Mouse (Mus musculus) G1E (cell line): ENCODE data around the gene Acot1. TPM values are rescaled to one million over a fixed set of nuclear protein-coding genes. Genes with fewer than 3 reads are reported as not detected.

Experiments
- ATAC-seq: 2 replicates; pipeline ENCODE4 v1.8.0; 2016; ENCODE audit warnings: mild to moderate bottlenecking; ENCODE audit not compliant: insufficient number of reproducible peaks, poor library complexity, low FRiP score, severe bottlenecking; ENCODE audit errors: extremely low read depth
- DNase-seq: peaks from one replicate; pipeline ENCODE4 v3.0.0; 2012; ENCODE audit warnings: low spot score
- H3K27me3 ChIP-seq: 2 replicates; pipeline ENCODE4 v1.6.1; 2012; ENCODE audit warnings: mild to moderate bottlenecking, low read length, inconsistent platforms; ENCODE audit not compliant: insufficient read depth
- H3K36me3 ChIP-seq: replicated peaks from 2 replicates; pipeline ENCODE3; 2012; ENCODE audit warnings: mild to moderate bottlenecking, inconsistent platforms
- H3K4me1 ChIP-seq: 2 replicates; pipeline ENCODE4 v1.6.1; 2012; ENCODE audit warnings: low read depth, low read length, inconsistent platforms, mixed read lengths; ENCODE audit not compliant: insufficient read depth
- H3K4me3 ChIP-seq: 2 replicates; pipeline ENCODE4 v1.5.1; 2012; ENCODE audit warnings: low read depth, mild to moderate bottlenecking, inconsistent platforms, low read length, moderate library complexity, mixed read lengths
- H3K9me3 ChIP-seq: replicated peaks from 2 replicates; pipeline ENCODE4 v1.6.1; 2012; ENCODE audit warnings: inconsistent platforms
- CTCF ChIP-seq: IDR thresholded peaks from 2 replicates; pipeline ENCODE4 v1.5.1; 2012; ENCODE audit warnings: low read depth, low read length, inconsistent platforms, mixed read lengths
- GATA1 ChIP-seq: IDR thresholded peaks from 2 replicates; pipeline ENCODE4 v1.6.1; 2012; ENCODE audit warnings: borderline replicate concordance, low read length, inconsistent platforms, mixed read lengths
- GATA2 ChIP-seq: IDR thresholded peaks from 2 replicates; pipeline ENCODE4 v1.6.1; 2012; ENCODE audit warnings: low read depth, low read length, inconsistent platforms, borderline replicate concordance
- POLR2AphosphoS5 ChIP-seq: IDR thresholded peaks from 2 replicates; pipeline ENCODE4 v1.6.1; 2012; ENCODE audit warnings: low read depth, low read length, inconsistent platforms; ENCODE audit not compliant: insufficient replicate concordance
- TAL1 ChIP-seq: conservative IDR thresholded peaks from 2 replicates; pipeline ENCODE4 v1.6.1; 2012; ENCODE audit warnings: low read depth, low read length, inconsistent platforms, mixed read lengths
- polyA plus RNA-seq: library from polyadenylated mRNA; stranded (reverse); fragments of >175 nt; gene quantifications from 2 replicates; pipeline ENCODE4 v1.2.3, GENCODE M21; 2012
- total RNA-seq, 2 experiments: library from RNA; stranded (forward) in 1 of 2; stranded (reverse) in 1 of 2; fragments of 200-1000 nt in 1 of 2; fragments of >200 nt in 1 of 2; fragmentation: Nextera tagmentation in 1 of 2; gene quantifications; 2 replicates each; pipeline ENCODE4 v1.2.3; 2014 to 2017

Gene Acot1
- total and polyA plus RNA-seq, 3 experiments, result 0.11 TPM; not detected in 2

DNA sequence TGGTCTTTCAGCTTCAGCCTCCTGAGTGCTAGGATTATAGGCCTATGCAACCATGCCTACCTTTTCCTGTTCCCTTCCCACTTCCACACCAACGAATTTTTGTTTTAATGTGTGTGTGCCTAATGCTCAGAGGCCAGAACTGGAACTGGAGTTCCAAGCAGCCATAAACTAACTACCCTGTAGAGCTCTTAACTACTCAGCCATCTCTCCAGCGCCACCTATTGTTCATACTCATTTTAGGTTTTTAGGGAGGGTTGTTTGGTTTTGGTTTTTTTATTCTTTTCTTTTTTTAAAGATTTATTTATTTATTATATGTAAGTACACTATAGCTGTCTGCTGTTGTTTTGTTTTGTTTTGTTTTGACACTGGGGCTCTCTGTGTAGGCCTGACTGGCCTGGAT, 51.7 kb downstream of the Acot1 start:
- no peaks in the 10 kb centered on the region for H3K36me3 ChIP-seq
- no peak for DNase-seq
- no peak for TF ChIP-seq POLR2AphosphoS5
- peak; percentile 38; the same call in 1 of the 2 replicates for TF ChIP-seq CTCF
- H3K9me3 ChIP-seq, result peaks cover 3% of the 10 kb centered on the region; the same call in 1 of the 2 replicates
- H3K27me3 ChIP-seq, result peaks cover 36% of the 10 kb centered on the region
- no peak overlapping the region for H3K4me3 ChIP-seq
- no peak; the same call in 1 of the 2 replicates for ATAC-seq
- H3K4me1 ChIP-seq, result peaks cover 3% of the 10 kb centered on the region

- DNase-seq (no peak), ATAC-seq (no peak)
- peaks cover 37% of the 10 kb centered on the region for H3K27me3 ChIP-seq
- H3K4me3 ChIP-seq, result no peak overlapping the region
- TF ChIP-seq GATA1 (no peak), CTCF (no peak), POLR2AphosphoS5 (no peak), TAL1 (no peak), GATA2 (no peak)
- peaks cover 3% of the 10 kb centered on the region; the same call in 1 of the 2 replicates for H3K9me3 ChIP-seq
- no peaks in the 10 kb centered on the region for H3K36me3 ChIP-seq
- peaks cover 3% of the 10 kb centered on the region for H3K4me1 ChIP-seq
These were observed 53.0 kb downstream of the Acot1 start for GRCm38 (mm10) chr12:84062336-84062735.

GRCm38 (mm10) chr12:84063228-84063627, 53.9 kb downstream of the Acot1 start:
- ATAC-seq, result no peak
- no peaks in the 10 kb centered on the region for H3K36me3 ChIP-seq
- no peak overlapping the region for H3K4me3 ChIP-seq
- H3K4me1 ChIP-seq, result peaks cover 3% of the 10 kb centered on the region
- TF ChIP-seq POLR2AphosphoS5 (no peak), CTCF (no peak), GATA1 (no peak), TAL1 (no peak), GATA2 (no peak)
- peaks cover 38% of the 10 kb centered on the region for H3K27me3 ChIP-seq
- H3K9me3 ChIP-seq, result peaks cover 3% of the 10 kb centered on the region; the same call in 1 of the 2 replicates
- DNase-seq, result no peak

GRCm38 (mm10) chr12:84063833-84064232, 54.5 kb downstream of the Acot1 start:
- Histone ChIP-seq H3K4me1 (peaks cover 3% of the 10 kb centered on the region), H3K4me3 (no peak overlapping the region), H3K9me3 (peaks cover 3% of the 10 kb centered on the region; the same call in 1 of the 2 replicates), H3K36me3 (no peaks in the 10 kb centered on the region), H3K27me3 (peaks cover 36% of the 10 kb centered on the region)
- DNase-seq (no peak), ATAC-seq (no peak)
- no peak for TF ChIP-seq POLR2AphosphoS5
- no peak for TF ChIP-seq GATA1

GRCm38 (mm10) chr12:84064621-84065020, 55.3 kb downstream of the Acot1 start:
- Histone ChIP-seq H3K36me3 (no peaks in the 10 kb centered on the region), H3K9me3 (peaks cover 3% of the 10 kb centered on the region; the same call in 1 of the 2 replicates), H3K27me3 (peaks cover 37% of the 10 kb centered on the region), H3K4me1 (peaks cover 3% of the 10 kb centered on the region), H3K4me3 (no peak overlapping the region)
- DNase-seq (no peak), ATAC-seq (no peak)
- TF ChIP-seq TAL1 (no peak), POLR2AphosphoS5 (no peak), GATA1 (no peak), CTCF (no peak), GATA2 (no peak)

GRCm38 (mm10) chr12:84067752-84068151, 58.5 kb downstream of the Acot1 start:
- no peak for DNase-seq
- Histone ChIP-seq H3K36me3 (no peaks in the 10 kb centered on the region), H3K4me1 (no peaks in the 10 kb centered on the region), H3K9me3 (peaks cover 3% of the 10 kb centered on the region; the same call in 1 of the 2 replicates), H3K4me3 (no peak overlapping the region), H3K27me3 (peaks cover 33% of the 10 kb centered on the region)
- ATAC-seq, result no peak
- no peak for TF ChIP-seq CTCF

Other genes with a start within 250 kb of the Acot1 start
- not detected in 2 replicates for gene Papln, start 245.9 kb upstream of the Acot1 start, total RNA-seq (2014; fragmentation: Nextera tagmentation)
- gene Papln, start 245.9 kb upstream of the Acot1 start, total RNA-seq (2017), result 0.05 and 0.06 TPM in 2 replicates
- gene Papln, start 245.9 kb upstream of the Acot1 start, polyA plus RNA-seq, result 0.03 and 0.07 TPM in 2 replicates
- 50.2 and 65.8 TPM in 2 replicates for gene Numb, start 87.6 kb upstream of the Acot1 start, total RNA-seq (2014; fragmentation: Nextera tagmentation)
- gene Numb, start 87.6 kb upstream of the Acot1 start, total RNA-seq (2017), result 52.8 and 58.1 TPM in 2 replicates
- 34.4 and 40.1 TPM in 2 replicates for gene Numb, start 87.6 kb upstream of the Acot1 start, polyA plus RNA-seq
- 25.8 and 30.6 TPM in 2 replicates for gene Riox1, start 58.9 kb upstream of the Acot1 start, total RNA-seq (2014; fragmentation: Nextera tagmentation)
- gene Riox1, start 58.9 kb upstream of the Acot1 start, total RNA-seq (2017), result 28.0 and 35.7 TPM in 2 replicates
- gene Riox1, start 58.9 kb upstream of the Acot1 start, polyA plus RNA-seq, result 107 and 138 TPM in 2 replicates
- not detected in 2 replicates for gene Heatr4, start 24.6 kb upstream of the Acot1 start, total RNA-seq (2014; fragmentation: Nextera tagmentation)
- 0.06 and 0.22 TPM in 2 replicates for gene Heatr4, start 24.6 kb upstream of the Acot1 start, total RNA-seq (2017)
- gene Heatr4, start 24.6 kb upstream of the Acot1 start, polyA plus RNA-seq, result not detected in 2 replicates
- not detected in 2 replicates for gene Acot2, start 21.6 kb upstream of the Acot1 start, total RNA-seq (2014; fragmentation: Nextera tagmentation)
- 0.22 TPM in 1 of 2 replicates, not detected in the other for gene Acot2, start 21.6 kb upstream of the Acot1 start, total RNA-seq (2017)
- gene Acot2, start 21.6 kb upstream of the Acot1 start, polyA plus RNA-seq, result 0.02 TPM in 1 of 2 replicates, not detected in the other
- gene Acot4, start 28.9 kb downstream of the Acot1 start, total RNA-seq (2014; fragmentation: Nextera tagmentation), result not detected in 2 replicates
- 0.05 and 0.06 TPM in 2 replicates for gene Acot4, start 28.9 kb downstream of the Acot1 start, total RNA-seq (2017)
- not detected in 2 replicates for gene Acot4, start 28.9 kb downstream of the Acot1 start, polyA plus RNA-seq
- gene Gm49366, start 29.4 kb downstream of the Acot1 start, total RNA-seq (2014; fragmentation: Nextera tagmentation), result not detected in 2 replicates
- gene Gm49366, start 29.4 kb downstream of the Acot1 start, total RNA-seq (2017), result not detected in 2 replicates
- not detected in 2 replicates for gene Gm49366, start 29.4 kb downstream of the Acot1 start, polyA plus RNA-seq
- gene Acot3, start 42.7 kb downstream of the Acot1 start, total RNA-seq (2014; fragmentation: Nextera tagmentation), result not detected in 2 replicates
- gene Acot3, start 42.7 kb downstream of the Acot1 start, total RNA-seq (2017), result not detected in 2 replicates
- gene Acot3, start 42.7 kb downstream of the Acot1 start, polyA plus RNA-seq, result 0.03 TPM in 2 replicates
- not detected in 2 replicates for gene Acot5, start 59.8 kb downstream of the Acot1 start, total RNA-seq (2014; fragmentation: Nextera tagmentation)
- gene Acot5, start 59.8 kb downstream of the Acot1 start, total RNA-seq (2017), result not detected in 2 replicates
- gene Acot5, start 59.8 kb downstream of the Acot1 start, polyA plus RNA-seq, result not detected in 2 replicates
- gene Acot6, start 91.2 kb downstream of the Acot1 start, total RNA-seq (2014; fragmentation: Nextera tagmentation), result not detected in 2 replicates
- gene Acot6, start 91.2 kb downstream of the Acot1 start, total RNA-seq (2017), result 0.12 and 0.33 TPM in 2 replicates
- gene Acot6, start 91.2 kb downstream of the Acot1 start, polyA plus RNA-seq, result not detected in 2 replicates
- 1.1 and 3.6 TPM in 2 replicates for gene Dnal1, start 104.9 kb downstream of the Acot1 start, total RNA-seq (2014; fragmentation: Nextera tagmentation)
- gene Dnal1, start 104.9 kb downstream of the Acot1 start, total RNA-seq (2017), result 0.49 and 0.76 TPM in 2 replicates
- gene Dnal1, start 104.9 kb downstream of the Acot1 start, polyA plus RNA-seq, result 0.01 and 0.14 TPM in 2 replicates
- gene Pnma1, start 139.0 kb downstream of the Acot1 start, total RNA-seq (2014; fragmentation: Nextera tagmentation), result 0.58 and 0.83 TPM in 2 replicates
- gene Pnma1, start 139.0 kb downstream of the Acot1 start, total RNA-seq (2017), result 0.76 and 1.5 TPM in 2 replicates
- 0.14 TPM in 2 replicates for gene Pnma1, start 139.0 kb downstream of the Acot1 start, polyA plus RNA-seq
- gene Elmsan1, start 209.4 kb downstream of the Acot1 start, total RNA-seq (2014; fragmentation: Nextera tagmentation), result 66.7 and 72.7 TPM in 2 replicates
- gene Elmsan1, start 209.4 kb downstream of the Acot1 start, total RNA-seq (2017), result 21.0 and 21.4 TPM in 2 replicates
- 125 and 140 TPM in 2 replicates for gene Elmsan1, start 209.4 kb downstream of the Acot1 start, polyA plus RNA-seq